Mouse (Mus musculus) ES-Bruce4 (cell line): ENCODE data around the gene Fasl.

ENCODE experiments used
- CTCF ChIP-seq: IDR thresholded peaks from one replicate; pipeline ENCODE4 v1.8.1; 2011; ENCODE audit warnings: low read depth, low read length
- EP300 ChIP-seq: IDR thresholded peaks from 2 replicates; pipeline ENCODE4 v1.6.1; 2011; ENCODE audit warnings: low read depth, low read length; ENCODE audit not compliant: insufficient read depth
- POLR2A ChIP-seq: IDR thresholded peaks from one replicate; pipeline ENCODE4 v1.8.1; 2011; ENCODE audit warnings: low read length; ENCODE audit not compliant: insufficient read depth

DNA sequence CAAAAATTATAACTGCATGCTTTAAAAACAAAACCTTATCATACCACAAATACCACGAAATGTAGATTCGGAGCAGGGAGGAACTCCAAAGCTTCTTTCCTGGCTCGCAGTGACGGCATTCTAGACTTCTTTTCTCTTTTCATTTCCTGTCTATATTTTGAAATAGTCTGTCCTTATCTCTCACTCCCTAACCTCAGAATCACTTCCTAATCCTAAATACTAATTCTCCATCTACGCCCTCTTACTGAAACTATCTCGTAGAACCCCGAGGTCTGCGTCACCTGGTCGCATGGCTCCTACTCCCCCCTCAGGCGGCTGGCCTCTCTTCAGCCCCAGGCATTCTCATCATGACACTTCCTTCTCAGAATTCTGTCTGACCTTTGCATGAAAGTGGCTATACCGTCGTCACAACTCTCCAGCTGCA, 21.2 kb downstream of the Fasl start:
- TF ChIP-seq POLR2A: no peak
- TF ChIP-seq CTCF: no peak
- TF ChIP-seq EP300: no peak
